Mouse (Mus musculus): Measurements from ENCODE around the gene 1700001C19Rik.

Gene 1700001C19Rik

GRCm38 (mm10) chr17:47436907-47437547 is at the start of gene 1700001C19Rik:
Gene 1700001C19Rik (minus strand): TSS chr17:47437376.
- no peak for DNase-seq (ENCODE audit: low spot score)

GRCm38 (mm10) chr17:47485791-47486190 is 48.6 kb upstream of the 1700001C19Rik start:
- no peak for DNase-seq (ENCODE audit: low spot score)

- DNase-seq (ENCODE audit: low spot score) = no peak
Measured at GRCm38 (mm10) chr17:47484993-47485392, 47.8 kb upstream of the 1700001C19Rik start.

GRCm38 (mm10) chr17:47484241-47484921 is 47.2 kb upstream of the 1700001C19Rik start:
- DNase-seq (ENCODE audit: low spot score) = peak; percentile 60

- peak; percentile 80 for DNase-seq (ENCODE audit: low spot score)
Measured at GRCm38 (mm10) chr17:47482401-47482800, 45.2 kb upstream of the 1700001C19Rik start.

- DNase-seq (ENCODE audit: low spot score) = no peak
Measured at GRCm38 (mm10) chr17:47479887-47480286, 42.7 kb upstream of the 1700001C19Rik start.

GRCm38 (mm10) chr17:47475714-47476113 is 38.5 kb upstream of the 1700001C19Rik start:
- no peak for DNase-seq (ENCODE audit: low spot score)

GRCm38 (mm10) chr17:47475181-47475580 is 38.0 kb upstream of the 1700001C19Rik start:
- no peak for DNase-seq (ENCODE audit: low spot score)

- no peak for DNase-seq (ENCODE audit: low spot score)
Measured at GRCm38 (mm10) chr17:47474250-47474649, 37.1 kb upstream of the 1700001C19Rik start.

- peak; percentile 77 for DNase-seq (ENCODE audit: low spot score)
Measured at GRCm38 (mm10) chr17:47473434-47473974, 36.3 kb upstream of the 1700001C19Rik start.

- DNase-seq (ENCODE audit: low spot score) = no peak
Measured at GRCm38 (mm10) chr17:47472435-47473350, 35.5 kb upstream of the 1700001C19Rik start.

GRCm38 (mm10) chr17:47470686-47471085 is 33.5 kb upstream of the 1700001C19Rik start:
- DNase-seq (ENCODE audit: low spot score) = no peak

- no peak for DNase-seq (ENCODE audit: low spot score)
Measured at GRCm38 (mm10) chr17:47470121-47470520, 32.9 kb upstream of the 1700001C19Rik start.

- no peak for DNase-seq (ENCODE audit: low spot score)
Measured at GRCm38 (mm10) chr17:47469642-47470041, 32.5 kb upstream of the 1700001C19Rik start.

- no peak for DNase-seq (ENCODE audit: low spot score)
Measured at GRCm38 (mm10) chr17:47468466-47468865, 31.3 kb upstream of the 1700001C19Rik start.

GRCm38 (mm10) chr17:47468063-47468462 is 30.9 kb upstream of the 1700001C19Rik start:
- DNase-seq (ENCODE audit: low spot score) = no peak

- DNase-seq (ENCODE audit: low spot score) = no peak
Measured at GRCm38 (mm10) chr17:47467659-47468058, 30.5 kb upstream of the 1700001C19Rik start.

GRCm38 (mm10) chr17:47466284-47466683 is 29.1 kb upstream of the 1700001C19Rik start:
- no peak for DNase-seq (ENCODE audit: low spot score)

- no peak for DNase-seq (ENCODE audit: low spot score)
Measured at GRCm38 (mm10) chr17:47465016-47465415, 27.8 kb upstream of the 1700001C19Rik start.

GRCm38 (mm10) chr17:47464248-47464965 is 27.2 kb upstream of the 1700001C19Rik start:
- no peak for DNase-seq (ENCODE audit: low spot score)

GRCm38 (mm10) chr17:47462728-47463388 is 25.7 kb upstream of the 1700001C19Rik start:
- DNase-seq (ENCODE audit: low spot score) = no peak
